ENCODE assay signal across 1 mouse cellular context in the genomic region with DNA sequence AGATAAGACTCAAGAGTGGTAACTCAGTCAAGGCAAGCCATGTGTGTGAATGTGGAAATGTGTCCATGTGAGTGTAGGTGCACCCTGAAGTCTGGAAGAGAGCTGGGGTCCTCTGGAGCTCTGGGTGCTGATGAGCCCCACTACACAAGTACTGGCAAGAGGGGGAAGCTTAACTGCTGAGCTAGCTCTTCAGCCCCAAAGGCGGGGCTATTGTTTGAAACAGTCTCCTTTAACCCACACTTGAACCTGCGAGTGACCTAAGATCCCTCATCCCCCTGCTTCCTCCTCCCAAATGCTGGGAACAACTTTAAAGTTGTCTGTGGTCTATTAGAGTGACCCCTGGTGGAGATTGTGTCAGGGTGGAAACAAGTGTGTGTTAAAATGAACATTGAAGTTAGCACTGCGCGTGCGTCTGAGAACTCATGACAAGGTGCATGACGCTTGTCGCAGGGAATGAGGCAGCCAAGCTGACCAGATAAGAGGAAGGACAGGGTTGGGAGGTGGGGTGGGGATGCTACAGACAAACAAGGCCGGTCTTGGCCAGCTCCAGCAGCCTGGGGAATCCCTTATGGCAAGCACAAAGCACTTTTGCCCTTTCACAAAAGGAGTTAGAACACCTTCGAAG.
TF ChIP-seq lines count a peak whose summit lies in the region.

No protein-coding gene starts in this region.

TF ChIP-seq in CH12.LX, 34 proteins besides CTCF, POLR2A, EP300 and RAD21:
- TF ChIP-seq CHD2 (IDR thresholded peaks at IDR 0.05; ENCODE audit: low read length) (no peak), SMC3 (IDR thresholded peaks at IDR 0.05; ENCODE audit: low read depth, low read length) (peak; percentile 63)
TF ChIP-seq in CH12.LX: peak in this region for 1.
